Mouse (Mus musculus): Measurements from ENCODE around the gene Ggta1. TPM values are rescaled to one million over a fixed set of nuclear protein-coding genes. Genes with fewer than 3 reads are reported as not detected.

Gene Ggta1
- polyA plus RNA-seq, 1 experiment from 2014 or later, result 6.6 TPM

DNA sequence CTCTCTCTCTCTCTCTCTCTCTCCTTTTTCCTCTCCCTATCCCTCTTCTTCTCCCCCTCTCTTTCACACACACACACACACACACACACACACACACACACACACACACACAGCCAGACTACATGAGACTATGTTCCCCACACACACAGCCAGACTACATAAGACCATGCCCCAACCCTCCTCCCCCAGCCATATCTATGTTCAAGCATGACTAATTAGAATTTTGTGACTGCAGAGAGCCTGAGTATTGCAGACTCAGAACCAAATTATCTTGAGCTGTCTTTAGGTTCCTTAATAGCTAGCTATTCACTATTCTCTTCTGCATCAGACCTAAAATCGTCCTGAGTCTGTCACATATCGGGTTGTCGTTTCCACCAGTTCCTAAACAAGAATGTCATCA is 39.5 kb upstream of the Ggta1 start:
- Histone ChIP-seq H3K27me3 (ENCODE audit: low read depth, poor library complexity, severe bottlenecking) (no peaks in the 10 kb centered on the region), H3K4me3 (no peak overlapping the region), H3K36me3 (no peaks in the 10 kb centered on the region), H3K9me3 (replicated peaks) (no peaks in the 10 kb centered on the region), H3K4me1 (peaks cover 58% of the 10 kb centered on the region), H3K27ac (peak overlapping the region; percentile 85)
- no peak for DNase-seq (ENCODE audit: low spot score)
- WGBS, result 86% methylated on average over 3 of the region's 3 CpGs

DNA sequence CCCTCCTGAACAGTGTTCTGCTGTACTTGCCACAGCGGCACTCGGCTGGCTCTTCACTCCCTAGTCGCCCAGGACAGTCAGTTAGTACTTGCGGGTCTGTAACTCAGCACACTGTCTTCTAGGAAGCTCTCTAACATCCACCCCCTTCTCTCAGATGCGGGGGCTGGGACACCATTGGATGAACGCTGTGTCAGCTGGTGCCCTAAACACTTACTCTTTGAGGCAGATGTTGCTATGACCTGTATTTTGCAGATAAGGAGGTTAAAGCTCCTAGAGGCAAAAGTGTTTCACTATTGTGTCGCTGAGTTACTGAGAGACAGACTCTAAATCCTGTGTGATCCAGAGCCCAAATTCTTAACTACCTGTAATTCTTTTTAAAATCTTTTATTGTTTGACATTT is 36.4 kb upstream of the Ggta1 start:
- DNase-seq (ENCODE audit: low spot score), result no peak
- Histone ChIP-seq H3K4me3 (no peak overlapping the region), H3K27me3 (ENCODE audit: low read depth, poor library complexity, severe bottlenecking) (no peaks in the 10 kb centered on the region), H3K4me1 (peaks cover 35% of the 10 kb centered on the region), H3K36me3 (no peaks in the 10 kb centered on the region), H3K27ac (no peak overlapping the region), H3K9me3 (replicated peaks) (no peaks in the 10 kb centered on the region)
- 82% methylated on average over 7 of the region's 7 CpGs for WGBS

DNA sequence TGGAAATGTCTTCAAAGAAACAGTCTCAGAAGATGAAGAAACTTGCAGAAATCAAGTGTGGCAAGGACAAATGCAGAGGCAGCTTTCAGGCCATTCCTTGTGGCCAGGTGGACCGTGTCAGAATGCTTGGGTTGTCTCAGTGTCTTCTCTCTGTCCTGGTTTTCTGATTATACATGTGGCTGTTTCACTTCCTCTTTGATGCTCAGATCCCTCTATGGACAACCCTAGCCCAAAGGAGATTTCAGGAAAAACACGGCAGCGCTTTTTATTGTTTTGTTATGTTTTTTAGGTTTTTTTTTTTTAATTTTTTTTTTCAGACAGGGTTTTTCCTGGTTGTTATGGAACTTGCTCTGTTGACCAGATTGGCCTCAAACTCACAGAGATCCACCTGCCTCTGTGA is 35.9 kb upstream of the Ggta1 start:
- Histone ChIP-seq H3K4me3 (no peak overlapping the region), H3K27me3 (ENCODE audit: low read depth, poor library complexity, severe bottlenecking) (no peaks in the 10 kb centered on the region), H3K36me3 (no peaks in the 10 kb centered on the region), H3K4me1 (peaks cover 30% of the 10 kb centered on the region), H3K27ac (no peak overlapping the region), H3K9me3 (replicated peaks) (no peaks in the 10 kb centered on the region)
- no peak for DNase-seq (ENCODE audit: low spot score)
- WGBS, result 95% methylated on average over 3 of the region's 3 CpGs

GRCm38 (mm10) chr2:35497662-35498196 is 34.7 kb upstream of the Ggta1 start:
- no peaks in the 10 kb centered on the region for H3K36me3 ChIP-seq
- WGBS, result 94% methylated on average over 2 of the region's 2 CpGs
- peaks cover 18% of the 10 kb centered on the region for H3K4me1 ChIP-seq
- H3K9me3 ChIP-seq (replicated peaks), result no peaks in the 10 kb centered on the region
- DNase-seq (ENCODE audit: low spot score), result no peak
- H3K27me3 ChIP-seq (ENCODE audit: low read depth, poor library complexity, severe bottlenecking), result no peaks in the 10 kb centered on the region
- no peak overlapping the region for H3K4me3 ChIP-seq
- no peak overlapping the region for H3K27ac ChIP-seq

GRCm38 (mm10) chr2:35496279-35497013 is 33.4 kb upstream of the Ggta1 start:
- whole genome bisulfite sequencing, result 67% methylated on average over 5 of the region's 5 CpGs
- no peaks in the 10 kb centered on the region for H3K27me3 ChIP-seq (ENCODE audit: low read depth, poor library complexity, severe bottlenecking)
- no peak overlapping the region for H3K27ac ChIP-seq

DNA sequence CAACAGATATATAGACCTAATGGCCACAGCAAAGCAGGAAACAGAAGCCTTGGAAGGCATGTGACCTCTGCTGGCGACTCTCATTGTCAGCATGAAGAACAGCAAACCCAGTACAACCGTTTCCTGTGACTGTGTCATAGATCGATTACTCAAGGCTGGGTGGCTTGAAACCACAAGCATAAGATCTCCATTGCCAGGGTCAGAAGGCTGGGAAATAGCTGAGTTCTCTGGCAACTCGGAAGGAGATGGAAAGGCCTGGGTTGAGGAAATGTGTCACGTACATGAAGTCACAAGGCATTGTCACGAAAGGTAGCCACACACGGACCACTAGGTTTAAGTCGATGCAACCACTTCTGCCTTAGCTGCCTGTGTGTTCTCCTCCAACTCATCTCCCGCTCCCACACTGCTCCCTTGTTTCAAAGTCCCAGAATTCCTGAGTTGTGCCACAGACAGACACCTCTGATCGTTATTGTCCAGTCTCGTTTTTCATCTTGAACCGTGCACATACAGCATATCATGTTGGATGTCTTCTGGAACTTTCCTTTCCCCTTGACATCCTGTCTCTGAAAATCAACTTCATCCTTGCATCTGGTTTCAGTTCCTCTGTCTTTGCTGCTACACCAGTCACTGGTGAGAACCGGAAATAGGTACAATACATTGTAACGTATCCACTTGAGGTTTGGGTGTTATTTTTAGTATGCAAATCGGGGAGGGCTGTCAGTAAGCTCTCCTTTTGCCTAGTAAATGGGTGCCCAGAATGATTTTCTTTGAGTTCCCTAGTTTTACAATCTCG is 32.7 kb upstream of the Ggta1 start:
- WGBS, result 86% methylated on average over 16 of the region's 16 CpGs
- peaks cover 7% of the 10 kb centered on the region for H3K4me1 ChIP-seq
- no peak for DNase-seq (ENCODE audit: low spot score)
- no peaks in the 10 kb centered on the region for H3K9me3 ChIP-seq (replicated peaks)
- H3K27ac ChIP-seq, result no peak overlapping the region
- no peaks in the 10 kb centered on the region for H3K36me3 ChIP-seq
- H3K27me3 ChIP-seq (ENCODE audit: low read depth, poor library complexity, severe bottlenecking), result no peaks in the 10 kb centered on the region
- no peak overlapping the region for H3K4me3 ChIP-seq

More at GRCm38 (mm10) chr2:35496279-35497013, 33.4 kb upstream of the Ggta1 start:
- no peaks in the 10 kb centered on the region for H3K36me3 ChIP-seq
- H3K4me1 ChIP-seq, result peaks cover 5% of the 10 kb centered on the region
- H3K9me3 ChIP-seq (replicated peaks), result no peaks in the 10 kb centered on the region
- DNase-seq (ENCODE audit: low spot score), result no peak
- no peak overlapping the region for H3K4me3 ChIP-seq

- no peak overlapping the region for H3K4me3 ChIP-seq
- WGBS, result 83% methylated on average over 7 of the region's 7 CpGs
- H3K36me3 ChIP-seq, result no peaks in the 10 kb centered on the region
- DNase-seq (ENCODE audit: low spot score), result no peak
- no peaks in the 10 kb centered on the region for H3K9me3 ChIP-seq (replicated peaks)
- H3K4me1 ChIP-seq, result peaks cover 17% of the 10 kb centered on the region
- H3K27me3 ChIP-seq (ENCODE audit: low read depth, poor library complexity, severe bottlenecking), result no peaks in the 10 kb centered on the region
- H3K27ac ChIP-seq, result no peak overlapping the region
Observed at GRCm38 (mm10) chr2:35493566-35493965, 30.5 kb upstream of the Ggta1 start.

DNA sequence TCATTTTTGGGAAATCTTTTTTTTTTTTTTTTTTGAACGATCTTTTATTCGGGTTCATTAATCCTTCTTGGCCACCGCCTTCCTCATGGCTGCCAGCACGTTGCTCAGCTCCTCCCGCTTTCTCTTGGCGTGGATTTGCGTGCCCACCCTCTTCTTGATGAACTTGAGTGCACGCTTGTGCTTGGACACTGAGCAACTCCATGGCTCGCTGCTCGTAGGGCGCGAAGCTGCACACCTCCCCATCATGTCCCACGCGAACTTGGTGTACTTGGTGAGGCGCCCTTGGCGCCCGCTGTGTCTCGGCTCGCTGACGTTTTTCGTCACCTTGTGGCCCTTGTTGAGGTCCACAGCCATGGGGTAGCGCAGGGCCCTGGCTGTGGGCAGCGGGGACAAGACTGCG is 28.1 kb upstream of the Ggta1 start:
- no peak overlapping the region for H3K4me3 ChIP-seq
- no peaks in the 10 kb centered on the region for H3K36me3 ChIP-seq
- H3K9me3 ChIP-seq (replicated peaks), result no peaks in the 10 kb centered on the region
- no peaks in the 10 kb centered on the region for H3K27me3 ChIP-seq (ENCODE audit: low read depth, poor library complexity, severe bottlenecking)
- DNase-seq (ENCODE audit: low spot score), result no peak
- peaks cover 19% of the 10 kb centered on the region for H3K4me1 ChIP-seq
- 92% methylated on average over 24 of the region's 24 CpGs for WGBS
- H3K27ac ChIP-seq, result no peak overlapping the region

GRCm38 (mm10) chr2:35490458-35491111 is 27.6 kb upstream of the Ggta1 start:
- H3K27ac ChIP-seq, result no peak overlapping the region
- no peak overlapping the region for H3K4me3 ChIP-seq

DNA sequence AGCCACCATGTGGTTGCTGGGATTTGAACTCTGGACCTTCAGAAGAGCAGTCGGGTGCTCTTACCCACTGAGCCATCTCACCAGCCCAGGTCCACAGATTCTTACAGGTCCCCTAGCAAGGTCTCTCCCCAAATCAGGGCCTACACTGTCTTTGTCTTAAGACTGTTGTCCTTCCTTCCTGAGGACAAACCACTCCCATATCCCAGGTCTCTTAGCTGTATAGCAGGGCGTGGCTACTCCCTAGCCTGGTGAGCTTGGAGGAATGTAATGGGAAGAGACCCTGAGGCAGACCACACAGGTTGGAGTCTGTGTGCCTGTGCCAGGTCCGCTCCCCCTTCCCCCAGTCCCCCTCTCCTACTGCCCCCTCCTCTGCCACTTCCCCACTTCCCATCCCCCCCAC is 24.7 kb upstream of the Ggta1 start:
- Histone ChIP-seq H3K36me3 (no peaks in the 10 kb centered on the region), H3K27me3 (ENCODE audit: low read depth, poor library complexity, severe bottlenecking) (no peaks in the 10 kb centered on the region), H3K9me3 (replicated peaks) (no peaks in the 10 kb centered on the region), H3K4me3 (no peak overlapping the region), H3K27ac (no peak overlapping the region), H3K4me1 (peaks cover 19% of the 10 kb centered on the region)
- DNase-seq (ENCODE audit: low spot score), result no peak
- 59% methylated on average over 3 of the region's 3 CpGs for WGBS

More at GRCm38 (mm10) chr2:35490458-35491111, 27.6 kb upstream of the Ggta1 start:
- Histone ChIP-seq H3K36me3 (no peaks in the 10 kb centered on the region), H3K27me3 (ENCODE audit: low read depth, poor library complexity, severe bottlenecking) (no peaks in the 10 kb centered on the region), H3K9me3 (replicated peaks) (no peaks in the 10 kb centered on the region), H3K4me1 (peaks cover 19% of the 10 kb centered on the region)
- DNase-seq (ENCODE audit: low spot score), result no peak
- 32% methylated on average over 17 of the region's 17 CpGs for WGBS

GRCm38 (mm10) chr2:35486981-35487655 is 24.1 kb upstream of the Ggta1 start:
- 58% methylated on average over 5 of the region's 5 CpGs for WGBS
- no peaks in the 10 kb centered on the region for H3K36me3 ChIP-seq
- H3K27ac ChIP-seq, result peak overlapping the region; percentile 53; the same call in 1 of the 2 replicates
- H3K4me3 ChIP-seq, result no peak overlapping the region
- no peaks in the 10 kb centered on the region for H3K9me3 ChIP-seq (replicated peaks)
- DNase-seq (ENCODE audit: low spot score), result no peak
- no peaks in the 10 kb centered on the region for H3K27me3 ChIP-seq (ENCODE audit: low read depth, poor library complexity, severe bottlenecking)
- peaks cover 19% of the 10 kb centered on the region for H3K4me1 ChIP-seq

DNA sequence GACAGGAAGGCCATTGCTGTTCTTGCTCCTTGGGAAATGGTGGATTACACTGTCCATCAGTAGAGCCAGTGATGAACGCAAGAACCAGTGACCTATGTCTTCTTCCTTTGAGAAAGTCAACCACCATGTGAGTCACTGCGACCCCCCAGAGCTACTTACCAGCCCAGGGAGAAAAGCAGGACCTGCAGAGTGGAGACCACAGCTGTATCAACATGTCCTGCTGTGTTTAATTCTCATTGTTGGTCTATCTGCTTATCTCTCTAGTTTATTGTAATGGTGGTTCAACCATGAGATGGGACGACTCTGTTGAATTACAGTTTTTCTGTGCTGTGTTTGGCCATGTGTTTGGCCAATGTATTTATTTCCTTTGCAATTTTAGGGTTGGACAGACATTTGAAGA is 21.1 kb upstream of the Ggta1 start:
- H3K9me3 ChIP-seq (replicated peaks), result no peaks in the 10 kb centered on the region
- H3K36me3 ChIP-seq, result no peaks in the 10 kb centered on the region
- no peak overlapping the region for H3K4me3 ChIP-seq
- WGBS, result 92% methylated on average over 3 of the region's 3 CpGs
- peaks cover 16% of the 10 kb centered on the region for H3K4me1 ChIP-seq
- H3K27me3 ChIP-seq (ENCODE audit: low read depth, poor library complexity, severe bottlenecking), result no peaks in the 10 kb centered on the region
- no peak for DNase-seq (ENCODE audit: low spot score)
- H3K27ac ChIP-seq, result no peak overlapping the region
